Mouse (Mus musculus): ENCODE data around the gene Zfp85. TPM values are rescaled to one million over a fixed set of nuclear protein-coding genes. Genes with fewer than 3 reads are reported as not detected.

The Zfp85 gene
- polyA plus RNA-seq (2017; shearing (Covaris generic)), result 11.7 TPM

DNA sequence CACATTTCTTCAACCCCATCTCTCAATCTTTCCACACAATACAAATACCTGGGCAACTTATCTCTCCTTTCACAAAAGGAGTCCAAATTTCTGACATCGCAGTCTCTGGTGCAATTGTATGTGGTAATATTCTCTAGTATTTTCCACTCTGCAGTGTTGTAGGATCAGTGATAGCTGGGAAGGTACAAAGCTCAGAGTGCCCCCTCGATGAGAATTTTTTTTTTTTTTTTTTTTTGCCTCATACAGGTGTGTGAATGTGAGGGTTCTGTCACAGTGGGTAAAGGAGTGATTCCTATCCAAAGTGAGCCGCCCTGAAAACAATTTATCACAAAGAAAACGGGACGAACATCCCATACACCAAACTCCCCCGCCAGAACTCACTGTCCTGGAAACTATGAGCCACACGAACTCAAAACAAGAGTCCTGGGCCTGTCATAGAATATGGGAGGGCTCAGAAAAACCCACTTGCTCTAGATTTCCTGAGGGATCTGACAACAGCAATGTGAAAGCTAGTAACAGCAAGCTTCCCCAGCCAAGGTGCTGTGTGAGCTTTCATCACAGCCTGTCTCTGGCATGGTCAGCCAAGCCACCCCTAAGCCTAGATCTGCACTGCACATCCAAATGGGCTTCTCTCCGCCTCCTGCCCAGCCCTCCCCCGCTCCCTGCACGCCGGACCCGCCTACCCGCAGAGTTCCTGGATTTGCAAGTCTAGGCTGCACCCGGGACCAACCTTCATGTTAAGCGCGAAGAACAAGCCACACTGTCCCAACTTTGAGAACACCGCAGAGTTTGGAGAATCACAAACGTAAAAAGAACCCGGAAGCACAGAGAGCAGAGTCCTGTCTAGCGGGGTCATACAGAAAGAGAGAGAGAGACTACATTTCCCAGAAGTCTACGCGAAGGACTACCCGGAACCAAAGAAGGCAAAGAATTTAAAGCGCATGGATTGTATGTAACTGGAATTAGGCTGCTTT lies at the start of gene Zfp85:
Gene Zfp85, minus strand, starts transcription at position 896 of the 974 bp plus-strand sequence.

DNA sequence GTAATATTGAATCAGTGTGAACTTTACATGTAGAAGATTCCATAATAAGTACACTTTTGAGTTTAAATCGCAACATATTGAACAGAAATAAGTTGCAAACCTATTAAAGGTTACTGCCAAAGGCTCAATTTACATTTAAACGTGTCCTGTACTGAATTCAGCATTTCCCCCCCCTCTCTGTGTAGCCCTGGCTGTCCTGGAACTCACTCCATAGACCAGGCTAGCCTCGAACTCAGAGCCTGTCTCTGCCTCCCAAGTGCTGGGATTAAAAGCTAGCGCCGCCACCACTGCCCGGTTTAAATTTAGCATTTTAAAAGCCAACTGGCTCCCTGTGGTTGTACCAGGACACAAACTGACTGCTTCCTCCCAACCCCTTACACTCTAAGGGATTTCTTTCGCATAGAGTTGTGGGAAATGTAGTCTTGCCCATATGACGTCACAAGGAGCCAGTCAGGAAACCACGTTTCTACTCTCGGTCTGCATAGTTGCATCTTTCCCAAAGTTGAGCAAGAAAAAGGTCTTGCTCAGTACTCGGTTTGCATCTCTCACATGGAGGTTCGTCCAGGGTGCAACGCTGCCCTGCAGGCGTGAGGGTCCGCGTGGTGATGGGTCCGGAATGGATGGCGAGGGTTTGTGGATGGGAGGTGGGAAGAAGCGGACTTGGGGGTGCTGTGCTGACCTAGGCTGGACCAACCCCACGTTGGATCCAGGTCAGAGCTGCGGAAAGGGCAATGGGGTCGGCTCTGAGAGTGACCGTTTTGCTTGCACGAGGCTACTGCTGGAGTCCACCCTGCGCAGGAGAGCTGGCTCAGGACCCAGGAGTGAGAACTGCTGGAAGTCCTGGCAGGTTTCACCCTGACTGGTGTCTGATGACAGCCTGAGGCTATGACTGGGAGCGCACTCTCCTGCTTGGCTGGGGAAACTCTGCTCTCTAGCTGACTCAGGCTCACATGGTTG lies 24.5 kb upstream of the Zfp85 start, which contains the start of gene Zfp493:
Gene Zfp493, plus strand, starts transcription at position 429 of the 957 bp plus-strand sequence.

DNA sequence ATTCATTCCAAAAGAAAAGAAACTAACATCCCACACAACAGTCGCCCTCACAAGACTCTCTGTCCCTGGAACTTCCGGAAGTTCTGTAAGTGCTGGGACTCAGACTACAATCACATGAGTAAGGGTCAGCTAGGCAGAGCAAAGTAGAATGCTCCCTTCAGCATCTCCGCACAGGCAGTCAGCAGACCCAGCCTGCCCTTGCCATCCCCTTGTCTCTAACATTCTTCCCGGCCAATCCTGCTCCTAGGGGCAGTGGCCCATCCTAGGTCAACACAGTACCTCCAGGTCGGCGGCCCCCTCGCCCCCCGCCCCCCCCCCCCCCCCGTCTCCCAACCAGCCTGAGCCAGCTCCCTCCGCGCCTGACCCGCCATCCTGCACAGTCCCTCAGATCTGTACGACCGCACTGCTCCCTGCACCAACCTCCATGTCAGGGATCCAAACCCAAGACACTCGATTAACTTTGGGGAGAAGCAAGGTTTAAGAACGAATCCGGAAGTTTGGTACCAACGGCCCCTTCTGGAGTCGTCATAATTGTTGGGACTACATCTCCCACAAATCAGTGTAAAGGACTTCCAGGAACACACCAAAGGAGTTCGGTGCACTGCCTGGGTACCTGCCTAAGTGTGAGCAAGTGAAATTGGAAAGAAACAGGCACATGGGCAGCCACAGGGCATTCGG lies 26.2 kb downstream of the Zfp85 start, which contains the start of gene Zfp65:
Gene Zfp65, minus strand, starts transcription at position 533 of the 678 bp plus-strand sequence.

Other genes starting within 250 kb of the Zfp85 start
- not detected for gene Gm26965, start 229.1 kb downstream of the Zfp85 start, polyA plus RNA-seq (2017; shearing (Covaris generic))
- gene Zfp87, start 229.1 kb downstream of the Zfp85 start, polyA plus RNA-seq (2017; shearing (Covaris generic)), result 46.9 TPM
- gene Zfp748, start 201.4 kb downstream of the Zfp85 start, polyA plus RNA-seq (2017; shearing (Covaris generic)), result 21.4 TPM
- gene Zfp729b, start 145.5 kb downstream of the Zfp85 start, polyA plus RNA-seq (2017; shearing (Covaris generic)), result 8.5 TPM
- gene Gm49345, start 117.5 kb downstream of the Zfp85 start, polyA plus RNA-seq (2017; shearing (Covaris generic)), result 6.1 TPM
- gene Zfp729a, start 117.4 kb downstream of the Zfp85 start, polyA plus RNA-seq (2017; shearing (Covaris generic)), result 8.2 TPM
- 21.9 TPM for gene Zfp738, start 68.2 kb downstream of the Zfp85 start, polyA plus RNA-seq (2017; shearing (Covaris generic))
- 10.6 TPM for gene Zfp65, start 26.1 kb downstream of the Zfp85 start, polyA plus RNA-seq (2017; shearing (Covaris generic))
- 3.0 TPM for gene Zfp493, start 24.5 kb upstream of the Zfp85 start, polyA plus RNA-seq (2017; shearing (Covaris generic))
- gene Zfp273, start 58.5 kb upstream of the Zfp85 start, polyA plus RNA-seq (2017; shearing (Covaris generic)), result 6.7 TPM
- 0.43 TPM for gene Gm10037, start 75.9 kb upstream of the Zfp85 start, polyA plus RNA-seq (2017; shearing (Covaris generic))
- gene BC048507, start 108.1 kb upstream of the Zfp85 start, polyA plus RNA-seq (2017; shearing (Covaris generic)), result not detected